Mouse (Mus musculus): ENCODE measurements at regions not wholly inside any gene's neighbourhood (a gene's known extent, or its start where the extent isn't known, plus 50 kb on each side); places are given as distances from the start of the nearest gene placed in this dataset.

GRCm38 (mm10) chr6:104082242-104082641 is 410.3 kb upstream of the Cntn6 start:
- no peak for ATAC-seq (ENCODE audit: insufficient number of reproducible peaks, insufficient read depth, low FRiP score, low read depth)
- no peaks in the 10 kb centered on the region for H3K36me3 ChIP-seq (ENCODE audit: control insufficient read depth, insufficient read depth, low read length)
- no peaks in the 10 kb centered on the region for H3K4me1 ChIP-seq (ENCODE audit: control insufficient read depth, insufficient read depth, low read length)
- H3K4me2 ChIP-seq (replicated peaks; ENCODE audit: low read depth, low read length) = no peak overlapping the region
- no peak overlapping the region for H3K27ac ChIP-seq (ENCODE audit: low read length)
- no peaks in the 10 kb centered on the region for H3K9me3 ChIP-seq (ENCODE audit: control insufficient read depth, low read depth, low read length)
- WGBS = 92% methylated on average over 2 of the region's 2 CpGs
- no peak overlapping the region for H3K9ac ChIP-seq (replicated peaks; ENCODE audit: low read depth, low read length)
- H3K4me3 ChIP-seq (ENCODE audit: low read depth, low read length) = no peak overlapping the region
- H3K27me3 ChIP-seq (ENCODE audit: control insufficient read depth, insufficient read depth, low read length) = no peaks in the 10 kb centered on the region

GRCm38 (mm10) chr6:104108386-104108785 is 384.2 kb upstream of the Cntn6 start:
- Histone ChIP-seq H3K27me3 (ENCODE audit: control insufficient read depth, insufficient read depth, low read length) (no peaks in the 10 kb centered on the region), H3K4me2 (replicated peaks; ENCODE audit: low read depth, low read length) (no peak overlapping the region), H3K9me3 (ENCODE audit: control insufficient read depth, low read depth, low read length) (no peaks in the 10 kb centered on the region), H3K36me3 (ENCODE audit: control insufficient read depth, insufficient read depth, low read length) (no peaks in the 10 kb centered on the region), H3K27ac (ENCODE audit: low read length) (no peak overlapping the region), H3K4me1 (ENCODE audit: control insufficient read depth, insufficient read depth, low read length) (no peaks in the 10 kb centered on the region), H3K9ac (replicated peaks; ENCODE audit: low read depth, low read length) (no peak overlapping the region), H3K4me3 (ENCODE audit: low read depth, low read length) (no peak overlapping the region)
- 76% methylated on average over 5 of the region's 5 CpGs for WGBS
- no peak for ATAC-seq (ENCODE audit: insufficient number of reproducible peaks, insufficient read depth, low FRiP score, low read depth)
